Mouse (Mus musculus): ENCODE measurements around the gene Retreg3. TPM values are rescaled to one million over a fixed set of nuclear protein-coding genes. Genes with fewer than 3 reads are reported as not detected.

The Retreg3 gene
- total RNA-seq, 2 experiments from 2014 or later: 50.3 to 57.4 TPM

GRCm38 (mm10) chr11:101058726-101059125, 61.0 kb downstream of the Retreg3 start:
- DNase-seq (ENCODE audit: low spot score in 2 of 2): no peak

GRCm38 (mm10) chr11:101057860-101058259, 61.8 kb downstream of the Retreg3 start:
- DNase-seq (ENCODE audit: low spot score in 2 of 2): peak; percentile 86

GRCm38 (mm10) chr11:101056885-101057284, 62.8 kb downstream of the Retreg3 start:
- DNase-seq (ENCODE audit: low spot score in 2 of 2): no peak

GRCm38 (mm10) chr11:101055418-101055817, 64.3 kb downstream of the Retreg3 start:
- no peak for DNase-seq (ENCODE audit: low spot score in 2 of 2)

DNA sequence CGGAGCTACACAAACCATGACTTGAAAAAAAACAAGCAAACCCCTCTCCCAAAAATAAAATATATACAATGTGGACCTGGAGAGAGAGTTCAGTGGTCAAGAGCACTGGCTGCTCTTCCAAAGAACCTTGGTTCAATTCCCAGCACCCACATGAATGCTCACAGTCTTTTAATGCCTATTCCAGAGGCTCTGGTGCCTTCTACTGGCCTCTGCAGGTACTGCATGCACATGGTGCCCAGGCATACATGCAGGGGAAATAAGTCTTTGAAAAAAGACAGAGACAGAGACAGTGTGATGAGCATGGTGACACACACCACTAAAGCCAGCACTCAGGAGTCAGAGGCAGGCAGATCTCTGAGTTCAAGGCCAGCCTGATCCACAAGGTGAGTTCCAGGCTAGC, 65.7 kb downstream of the Retreg3 start:
- DNase-seq (ENCODE audit: low spot score in 2 of 2): no peak

DNA sequence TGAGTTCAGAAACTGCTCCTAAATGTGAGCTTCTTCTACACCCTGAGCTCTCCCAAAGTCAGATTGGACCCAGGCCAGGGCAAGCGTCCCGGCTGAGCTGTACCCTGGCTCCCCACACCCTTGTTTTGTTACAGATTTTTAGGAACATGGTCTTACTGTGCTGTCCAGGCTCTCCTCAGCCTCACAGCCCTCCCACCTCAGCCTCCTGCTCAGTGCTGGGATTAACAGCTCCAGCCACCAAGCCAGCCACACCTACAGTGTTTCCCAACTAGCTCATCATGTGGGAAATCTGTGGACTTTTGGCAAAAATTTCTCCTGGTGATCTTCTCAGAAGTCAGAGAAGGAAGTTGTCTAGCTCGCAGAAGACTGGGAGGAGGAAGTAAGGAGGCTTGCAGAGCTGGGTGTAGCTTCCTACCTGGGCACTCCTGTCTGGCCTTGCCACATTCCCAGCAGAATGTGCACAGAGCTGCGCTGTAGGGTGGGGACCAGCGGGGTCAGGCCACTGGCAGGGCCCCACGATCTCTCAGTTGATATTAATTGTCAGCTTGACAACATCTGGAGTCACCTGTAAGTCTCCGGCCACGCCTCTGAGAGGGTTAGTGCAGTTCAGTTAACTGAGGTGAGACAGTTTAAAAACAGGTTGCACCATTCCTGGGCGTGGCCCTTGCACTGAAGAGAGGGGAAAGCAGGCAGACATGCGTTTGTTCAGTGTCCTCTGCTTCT, 66.8 kb downstream of the Retreg3 start:
- no peak for DNase-seq (ENCODE audit: low spot score in 2 of 2)

- no peak for DNase-seq (ENCODE audit: low spot score in 2 of 2)
Measured at GRCm38 (mm10) chr11:101051617-101052016, 68.1 kb downstream of the Retreg3 start.

- DNase-seq (ENCODE audit: low spot score in 2 of 2): no peak
Measured at GRCm38 (mm10) chr11:101051051-101051493, 68.6 kb downstream of the Retreg3 start.

- DNase-seq (ENCODE audit: low spot score in 2 of 2): no peak
Measured at GRCm38 (mm10) chr11:101050359-101050758, 69.3 kb downstream of the Retreg3 start.

- DNase-seq (ENCODE audit: low spot score in 2 of 2): no peak
Measured at GRCm38 (mm10) chr11:101047502-101047901, 72.2 kb downstream of the Retreg3 start.

GRCm38 (mm10) chr11:101046440-101046839, 73.3 kb downstream of the Retreg3 start:
- DNase-seq (ENCODE audit: low spot score in 2 of 2): no peak

Small RNA genes lying within 50 kb of the gene (microRNA-seq; reads per million reads assigned to microRNA genes)
- 0 reads per million in 2 experiments for gene Gm27626 (ENCODE audit: borderline number of aligned reads in 2 of 2)

Other genes with a start within 250 kb of the Retreg3 start
- gene Stat3, start 180.4 kb downstream of the Retreg3 start, total RNA-seq (2021): 100 to 1,000 TPM in 1 of 2 experiments, 10 to 100 TPM in 1; 87.0 to 102 TPM
- gene Cavin1, start 149.0 kb downstream of the Retreg3 start, total RNA-seq (2021): 100 to 1,000 TPM; 296 to 352 TPM
- 100 to 1,000 TPM; 120 to 176 TPM for gene Atp6v0a1, start 110.4 kb downstream of the Retreg3 start, total RNA-seq (2021)
- 10 to 100 TPM; 25.8 to 39.0 TPM for gene Naglu, start 49.9 kb downstream of the Retreg3 start, total RNA-seq (2021)
- 1 to 10 TPM; 1.2 to 2.0 TPM for gene Hsd17b1, start 41.5 kb downstream of the Retreg3 start, total RNA-seq (2021)
- 10 to 100 TPM; 84.4 to 94.1 TPM for gene Coasy, start 37.3 kb downstream of the Retreg3 start, total RNA-seq (2021)
- gene Mlx, start 32.6 kb downstream of the Retreg3 start, total RNA-seq (2021): 10 to 100 TPM; 46.5 to 61.8 TPM
- gene Psmc3ip, start 24.5 kb downstream of the Retreg3 start, total RNA-seq (2021): 1 to 10 TPM; 2.8 to 3.8 TPM
- gene Tubg1, start within 50 bp of the Retreg3 start, total RNA-seq (2021): 10 to 100 TPM; 32.9 to 37.0 TPM
- gene Tubg2, start 36.0 kb upstream of the Retreg3 start, total RNA-seq (2021): 1 to 10 TPM; 5.9 to 6.4 TPM
- gene Cntnap1, start 50.6 kb upstream of the Retreg3 start, total RNA-seq (2021): 1 to 10 TPM; 6.4 to 7.3 TPM
- 10 to 100 TPM; 24.3 to 25.6 TPM for gene Plekhh3, start 51.5 kb upstream of the Retreg3 start, total RNA-seq (2021)
- under 1 TPM in 1 of 2 experiments, not detected in 1; 0.51 TPM for gene Ccr10, start 55.5 kb upstream of the Retreg3 start, total RNA-seq (2021)
- 10 to 100 TPM; 29.5 to 35.6 TPM for gene Ezh1, start 106.6 kb upstream of the Retreg3 start, total RNA-seq (2021)
- 10 to 100 TPM; 38.3 to 41.4 TPM for gene Ramp2, start 126.1 kb upstream of the Retreg3 start, total RNA-seq (2021)
- gene Vps25, start 133.8 kb upstream of the Retreg3 start, total RNA-seq (2021): 100 to 1,000 TPM in 1 of 2 experiments, 10 to 100 TPM in 1; 89.3 to 113 TPM
- gene Wnk4, start 140.7 kb upstream of the Retreg3 start, total RNA-seq (2021): 1 to 10 TPM; 4.1 to 4.6 TPM
- gene Cntd1, start 159.1 kb upstream of the Retreg3 start, total RNA-seq (2021): under 1 TPM; 0.33 to 0.99 TPM
- gene Coa3, start 159.2 kb upstream of the Retreg3 start, total RNA-seq (2021): 10 to 100 TPM; 79.9 to 86.3 TPM
- 100 to 1,000 TPM; 151 to 161 TPM for gene Becn1, start 182.4 kb upstream of the Retreg3 start, total RNA-seq (2021)
- 100 to 1,000 TPM; 139 to 164 TPM for gene Psme3, start 196.3 kb upstream of the Retreg3 start, total RNA-seq (2021)
- 1 to 10 TPM; 6.0 to 7.0 TPM for gene Aoc2, start 205.2 kb upstream of the Retreg3 start, total RNA-seq (2021)
- gene Aoc3, start 210.7 kb upstream of the Retreg3 start, total RNA-seq (2021): 100 to 1,000 TPM in 1 of 2 experiments, 10 to 100 TPM in 1; 40.0 to 124 TPM
- gene G6pc, start 247.7 kb upstream of the Retreg3 start, total RNA-seq (2021): 10 to 100 TPM; 13.0 to 27.5 TPM